Mouse (Mus musculus) urinary bladder, postnatal 4 days (tissue): ENCODE measurements around the gene Klra17.
"Not testable (repeated sequence)": the region's sequence is repeated elsewhere in the genome, so short reads cannot be mapped to it uniquely, and the experiment has no call there.

Source experiments
- DNase-seq, 2 experiments: peaks; one replicate each; pipeline ENCODE4 v3.0.0; 2021 to 2022; ENCODE audit warnings: low spot score in 2 of 2

Gene Klra17

GRCm38 (mm10) chr6:129876549-129876948 is at the start of gene Klra17:
Klra17 (minus strand) TSS chr6:129876672.
- no peak for DNase-seq

DNA sequence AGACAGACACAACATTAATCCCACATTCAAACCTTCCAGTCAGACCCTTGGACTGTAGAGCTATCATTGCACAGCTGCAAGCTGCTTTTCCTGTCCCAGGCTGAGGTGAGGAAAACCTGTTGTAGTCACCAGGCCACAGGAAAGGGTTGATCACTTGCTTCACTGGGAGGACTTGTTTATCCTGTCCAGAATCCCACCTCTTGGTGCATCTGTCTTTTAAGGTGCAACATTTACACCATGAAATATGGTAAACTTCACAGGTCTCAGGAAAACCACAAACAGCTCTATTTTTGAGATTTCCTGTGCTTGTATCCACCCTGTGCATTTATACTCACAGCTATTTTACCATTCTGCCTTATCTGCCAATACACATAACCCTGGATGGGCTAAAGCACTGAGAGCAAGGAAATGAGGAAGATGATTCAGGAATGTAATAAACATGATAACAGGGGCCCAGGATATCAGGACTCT is 41.0 kb upstream of the Klra17 start, which contains the start of gene Klra5:
Klra5 (minus strand) TSS at position 175 of the 471 bp plus-strand sequence.
- DNase-seq: not testable (repeated sequence)

GRCm38 (mm10) chr6:129916996-129917395 is 40.5 kb upstream of the Klra17 start:
- no peak for DNase-seq

GRCm38 (mm10) chr6:129882525-129882924 is 6.1 kb upstream of the Klra17 start:
- DNase-seq: no peak

GRCm38 (mm10) chr6:129862349-129862748 is 14.1 kb downstream of the Klra17 start, which contains the start of gene Gm17631:
Gm17631 (plus strand) TSS chr6:129862649.
- DNase-seq: not testable (repeated sequence)

DNA sequence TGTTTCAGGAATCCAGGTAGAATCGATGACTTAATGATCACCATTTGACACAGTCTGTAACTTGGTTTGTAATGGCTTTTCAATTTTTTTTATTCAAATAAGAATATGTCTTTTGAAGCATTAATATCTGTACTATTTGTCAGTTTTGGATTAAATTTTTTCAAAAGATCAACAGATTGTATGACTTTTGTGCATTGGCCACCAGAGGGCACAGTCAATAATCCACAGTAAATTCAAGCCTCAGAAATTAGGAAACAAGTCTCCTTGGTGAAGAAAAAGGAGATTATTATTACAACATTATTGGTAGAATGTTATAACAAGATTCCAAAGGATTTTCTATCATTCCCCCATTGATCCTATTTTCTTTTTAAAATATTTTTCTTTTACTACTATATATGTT is 50.9 kb downstream of the Klra17 start:
- DNase-seq: no peak

- no peak for DNase-seq
These were observed 52.5 kb downstream of the Klra17 start for GRCm38 (mm10) chr6:129824004-129824403.

GRCm38 (mm10) chr6:129817731-129818130 is 58.7 kb downstream of the Klra17 start:
- no peak for DNase-seq

- DNase-seq: not testable (repeated sequence)
These were observed 92.3 kb downstream of the Klra17 start, which contains the start of gene Gm156 for GRCm38 (mm10) chr6:129784170-129784569. Gm156 (minus strand) TSS chr6:129784270.
